Mouse (Mus musculus): ENCODE data around the gene Zfp607a.

- TF ChIP-seq CTCF (conservative IDR thresholded peaks at IDR 0.05; ENCODE audit: insufficient read depth, insufficient read length, low read depth, low read length) (no peak), POLR2A (IDR thresholded peaks at IDR 0.05; ENCODE audit: low read depth, low read length) (no peak)
These were observed 18.7 kb upstream of the Zfp607a start, which contains the start of gene Zfp59 for GRCm38 (mm10) chr7:27838323-27839249.
